Mouse (Mus musculus) liver, embryonic 11.5 days (tissue): ENCODE measurements around the gene Myrf. TPM values are rescaled to one million over a fixed set of nuclear protein-coding genes. Genes with fewer than 3 reads are reported as not detected.
"Not testable (repeated sequence)": the region's sequence is repeated elsewhere in the genome, so short reads cannot be mapped to it uniquely, and the experiment has no call there.

ENCODE experiments used
- ATAC-seq: fragments of 200-750 bp; cut with Nextera tagmentation; replicated peaks from 2 replicates; pipeline ENCODE4 v1.8.0; 2017; ENCODE audit warnings: moderate number of reproducible peaks, mild to moderate bottlenecking, moderate TSS enrichment, moderate library complexity; ENCODE audit not compliant: low FRiP score
- DNase-seq: peaks from one replicate; pipeline ENCODE4 v3.0.0-alpha.2; 2017; ENCODE audit warnings: low spot score
- H3K27ac ChIP-seq: fragments of 300-500 bp; sonication (generic); 2 replicates; pipeline ENCODE4 v1.5.1; 2014; ENCODE audit warnings: mild to moderate bottlenecking, low read depth, low read length, control low read depth
- H3K27me3 ChIP-seq: fragments of 300-500 bp; sonication (generic); replicated peaks from 2 replicates; pipeline ENCODE4 v1.6.1; 2014; ENCODE audit warnings: low read length, mixed read lengths; ENCODE audit not compliant: control insufficient read depth, insufficient read depth
- H3K36me3 ChIP-seq: fragments of 300-500 bp; sonication (generic); 2 replicates; pipeline ENCODE4 v1.6.1; 2014; ENCODE audit warnings: mild to moderate bottlenecking, low read length, moderate library complexity, mixed read lengths; ENCODE audit not compliant: control insufficient read depth, insufficient read depth
- H3K4me1 ChIP-seq: fragments of 300-500 bp; sonication (generic); replicated peaks from 2 replicates; pipeline ENCODE4 v1.6.1; 2014; ENCODE audit warnings: low read length, mixed read lengths; ENCODE audit not compliant: control insufficient read depth, insufficient read depth
- H3K4me2 ChIP-seq: fragments of 300-500 bp; sonication (generic); 2 replicates; pipeline ENCODE4 v1.6.1; 2014; ENCODE audit warnings: mild to moderate bottlenecking, control low read depth, moderate library complexity
- H3K4me3 ChIP-seq: fragments of 300-500 bp; sonication (generic); 2 replicates; pipeline ENCODE4 v1.5.1; 2014; ENCODE audit warnings: low read depth, low read length, control low read depth
- H3K9ac ChIP-seq: fragments of 300-500 bp; sonication (generic); 2 replicates; pipeline ENCODE4 v1.6.1; 2014; ENCODE audit warnings: low read depth, low read length, control low read depth
- H3K9me3 ChIP-seq: fragments of 300-500 bp; sonication (generic); 2 replicates; pipeline ENCODE4 v1.6.1; 2016; ENCODE audit warnings: low read length, inconsistent platforms, mixed read lengths; ENCODE audit not compliant: control insufficient read depth
- WGBS: fragments of 180-500 bp; shearing (Covaris S2); extraction: QIAGEN DNeasy Blood & Tissue Kit; methylation state at CpG from one replicate; pipeline ENCODE4 v1.1.7; 2014; 5-methylcytosine and 5-hydroxymethylcytosine counted together
- microRNA-seq: library from miRNA; unstranded; fragments of <30 nt; microRNA quantifications from one replicate; pipeline ENCODE4, GENCODE M21; 2017; ENCODE audit warnings: borderline number of aligned reads
- polyA plus RNA-seq: library from polyadenylated mRNA; unstranded; fragments of >200 nt; fragmentation: Nextera tagmentation; extraction: Ambion mirVana; gene quantifications from 2 replicates; pipeline ENCODE4 v1.2.1, GENCODE M21; 2014

Gene Myrf
- polyA plus RNA-seq, 1 experiment from 2014 or later: 24.1 TPM

DNA sequence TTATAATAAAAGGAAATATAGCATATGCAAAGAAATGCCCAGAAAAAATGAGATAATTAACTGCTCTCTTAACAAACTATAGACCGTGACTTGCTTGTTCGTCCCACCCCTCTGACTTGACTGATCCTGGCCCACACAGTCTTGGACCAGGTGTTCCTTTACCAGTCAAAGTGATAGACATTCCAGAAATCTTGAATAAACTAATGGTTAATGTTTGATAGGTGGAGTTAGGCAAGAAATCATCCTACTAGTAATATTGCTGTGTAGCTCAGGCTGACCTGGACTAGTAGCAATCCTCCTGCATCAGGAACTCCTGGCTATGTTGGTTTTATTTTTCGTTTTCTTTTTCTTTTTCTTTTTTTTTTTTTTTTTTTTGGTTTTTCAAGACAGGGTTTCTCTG, 72.1 kb downstream of the Myrf start:
- no peak overlapping the region for H3K27ac ChIP-seq
- no peaks in the 10 kb centered on the region for H3K36me3 ChIP-seq
- WGBS: 85% methylated on average over 3 of the region's 3 CpGs
- DNase-seq: peak; percentile 10
- no peaks in the 10 kb centered on the region for H3K9me3 ChIP-seq
- H3K4me2 ChIP-seq: no peak overlapping the region
- H3K27me3 ChIP-seq: no peaks in the 10 kb centered on the region
- no peak overlapping the region for H3K9ac ChIP-seq
- ATAC-seq: no peak
- H3K4me1 ChIP-seq: peaks cover 23% of the 10 kb centered on the region
- H3K4me3 ChIP-seq: no peak overlapping the region

GRCm38 (mm10) chr19:10167951-10168350, 72.6 kb downstream of the Myrf start:
- H3K27me3 ChIP-seq: no peaks in the 10 kb centered on the region
- no peak for DNase-seq
- H3K27ac ChIP-seq: no peak overlapping the region
- H3K4me2 ChIP-seq: no peak overlapping the region
- peaks cover 18% of the 10 kb centered on the region for H3K4me1 ChIP-seq
- H3K4me3 ChIP-seq: no peak overlapping the region
- no peaks in the 10 kb centered on the region for H3K9me3 ChIP-seq
- no peak for ATAC-seq
- H3K36me3 ChIP-seq: no peaks in the 10 kb centered on the region
- H3K9ac ChIP-seq: no peak overlapping the region
- WGBS: 77% methylated on average over 1 of the region's 1 CpGs

DNA sequence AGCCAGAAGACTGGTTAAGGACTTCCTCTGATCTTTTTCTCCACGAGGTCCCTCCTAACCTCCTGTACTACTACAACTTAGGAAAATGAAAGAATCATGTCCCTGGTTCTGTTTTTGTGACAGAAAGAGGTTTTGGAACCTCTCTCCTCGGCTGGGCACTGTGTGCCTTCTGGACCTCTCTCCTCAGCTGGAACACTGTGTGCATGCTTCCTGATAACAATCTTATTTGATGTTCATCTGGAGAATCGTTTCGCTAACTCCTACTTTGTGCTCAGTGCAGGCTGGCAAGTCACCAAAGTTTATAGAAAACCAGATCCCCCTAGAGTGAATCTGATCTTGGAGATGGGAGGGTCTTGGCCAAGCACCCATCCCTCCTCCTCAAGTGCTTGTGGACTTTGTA, 73.4 kb downstream of the Myrf start:
- Histone ChIP-seq H3K9me3 (peaks cover 4% of the 10 kb centered on the region; the same call in 1 of the 2 replicates), H3K9ac (no peak overlapping the region), H3K4me2 (no peak overlapping the region), H3K4me1 (peaks cover 12% of the 10 kb centered on the region), H3K4me3 (no peak overlapping the region), H3K27me3 (no peaks in the 10 kb centered on the region), H3K36me3 (no peaks in the 10 kb centered on the region), H3K27ac (no peak overlapping the region)
- ATAC-seq (no peak), DNase-seq (no peak)
- WGBS: 80% methylated on average over 4 of the region's 4 CpGs

DNA sequence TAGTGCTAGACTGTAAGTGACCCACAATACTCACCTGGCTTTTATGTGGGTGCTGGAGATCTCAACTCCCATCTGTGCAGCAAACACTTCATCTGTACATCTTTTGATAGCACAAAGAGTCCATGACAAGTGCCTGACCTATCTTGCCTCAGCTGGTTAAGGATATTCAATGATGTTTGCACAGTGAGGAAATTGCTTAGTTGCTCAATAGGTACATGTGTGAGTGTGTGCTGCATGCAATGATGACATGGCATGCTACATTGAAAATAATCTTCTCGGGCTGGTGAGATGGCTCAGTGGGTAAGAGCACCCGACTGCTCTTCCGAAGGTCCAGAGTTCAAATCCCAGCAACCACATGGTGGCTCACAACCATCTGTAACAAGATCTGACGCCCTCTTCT, 74.6 kb downstream of the Myrf start:
- not testable (repeated sequence) for H3K9ac ChIP-seq, H3K36me3 ChIP-seq, H3K4me3 ChIP-seq, H3K27ac ChIP-seq, H3K27me3 ChIP-seq, H3K4me2 ChIP-seq, H3K9me3 ChIP-seq, ATAC-seq, H3K4me1 ChIP-seq
- DNase-seq: peak; percentile 14
- 81% methylated on average over 4 of the region's 4 CpGs for WGBS

DNA sequence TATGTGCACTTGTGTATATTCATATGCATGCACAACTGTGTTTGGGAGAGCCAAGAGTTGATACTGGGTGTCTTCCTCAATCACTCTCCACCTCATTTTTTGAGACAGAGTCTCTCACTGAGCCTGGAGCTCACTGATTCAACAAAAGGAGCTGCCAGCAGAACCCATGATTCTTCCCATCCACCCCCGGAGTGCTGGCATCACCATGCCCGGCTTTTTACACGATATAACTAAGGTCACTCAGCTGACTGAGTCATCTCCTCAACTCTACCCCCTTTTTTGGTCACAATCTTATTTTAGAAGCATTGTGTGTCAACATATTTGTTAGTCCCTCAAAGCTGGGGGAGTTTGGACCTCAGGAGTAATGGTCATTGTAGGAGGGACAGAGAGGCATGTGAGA, 76.7 kb downstream of the Myrf start:
- DNase-seq (peak; percentile 28), ATAC-seq (no peak)
- Histone ChIP-seq H3K4me3 (no peak overlapping the region), H3K36me3 (no peaks in the 10 kb centered on the region), H3K27me3 (no peaks in the 10 kb centered on the region), H3K4me1 (no peaks in the 10 kb centered on the region), H3K9ac (no peak overlapping the region), H3K9me3 (peaks cover 4% of the 10 kb centered on the region; the same call in 1 of the 2 replicates), H3K4me2 (no peak overlapping the region), H3K27ac (no peak overlapping the region)
- 78% methylated on average over 3 of the region's 3 CpGs for WGBS

Small RNA genes lying within 50 kb of the gene (microRNA-seq; reads per million reads assigned to microRNA genes)
- 1.4 reads per million for gene Mir6993

Other genes with a start within 250 kb of the Myrf start
- gene Best1, start 239.1 kb downstream of the Myrf start, polyA plus RNA-seq: 0.31 and 0.59 TPM in 2 replicates
- gene Rab3il1, start 239.1 kb downstream of the Myrf start, polyA plus RNA-seq: 133 and 137 TPM in 2 replicates
- 7.2 and 7.3 TPM in 2 replicates for gene Fads3, start 199.2 kb downstream of the Myrf start, polyA plus RNA-seq
- gene Fads2, start 139.0 kb downstream of the Myrf start, polyA plus RNA-seq: 48.8 and 54.3 TPM in 2 replicates
- 113 and 121 TPM in 2 replicates for gene Fads1, start 57.9 kb downstream of the Myrf start, polyA plus RNA-seq
- 472 and 478 TPM in 2 replicates for gene Tmem258, start 36.7 kb downstream of the Myrf start, polyA plus RNA-seq
- gene Fen1, start 36.6 kb downstream of the Myrf start, polyA plus RNA-seq: 215 and 236 TPM in 2 replicates
- gene Dagla, start 64.1 kb upstream of the Myrf start, polyA plus RNA-seq: 0.77 and 0.82 TPM in 2 replicates
- gene Syt7, start 148.3 kb upstream of the Myrf start, polyA plus RNA-seq: 1.2 and 1.4 TPM in 2 replicates
- 0.14 TPM in 1 of 2 replicates, not detected in the other for gene Lrrc10b, start 216.7 kb upstream of the Myrf start, polyA plus RNA-seq
- gene Ppp1r32, start 242.2 kb upstream of the Myrf start, polyA plus RNA-seq: 0.12 TPM in 1 of 2 replicates, not detected in the other